Mouse (Mus musculus): Measurements from ENCODE around the gene 4930524B15Rik. TPM values are rescaled to one million over a fixed set of nuclear protein-coding genes. Genes with fewer than 3 reads are reported as not detected.
"Not testable (repeated sequence)": the region's sequence is repeated elsewhere in the genome, so short reads cannot be mapped to it uniquely, and the experiment has no call there.

4930524B15Rik gene
- total and polyA plus RNA-seq, 3 experiments, result not detected

GRCm38 (mm10) chr11:32001181-32001910 is 36.0 kb downstream of the 4930524B15Rik start:
- Histone ChIP-seq H3K4me1 (ENCODE audit: insufficient read depth, low read depth, low read length) (no peaks in the 10 kb centered on the region), H3K36me3 (replicated peaks) (no peaks in the 10 kb centered on the region), H3K27me3 (ENCODE audit: insufficient read depth, low read length) (peaks cover 9% of the 10 kb centered on the region), H3K4me3 (ENCODE audit: low read depth, low read length) (no peak overlapping the region), H3K9me3 (replicated peaks) (no peaks in the 10 kb centered on the region)
- TF ChIP-seq GATA1 (IDR thresholded peaks at IDR 0.05; ENCODE audit: borderline replicate concordance, low read length), result no peak
- no peak for TF ChIP-seq GATA2 (IDR thresholded peaks at IDR 0.05; ENCODE audit: borderline replicate concordance, low read depth, low read length)
- TF ChIP-seq POLR2AphosphoS5 (IDR thresholded peaks at IDR 0.05; ENCODE audit: insufficient replicate concordance, low read depth, low read length), result no peak
- no peak for TF ChIP-seq CTCF (IDR thresholded peaks at IDR 0.05; ENCODE audit: low read depth, low read length)
- TF ChIP-seq TAL1 (conservative IDR thresholded peaks at IDR 0.05; ENCODE audit: low read depth, low read length), result no peak
- DNase-seq (ENCODE audit: low spot score) (no peak), ATAC-seq (ENCODE audit: extremely low read depth, insufficient number of reproducible peaks, low FRiP score, poor library complexity, severe bottlenecking) (no peak)

DNA sequence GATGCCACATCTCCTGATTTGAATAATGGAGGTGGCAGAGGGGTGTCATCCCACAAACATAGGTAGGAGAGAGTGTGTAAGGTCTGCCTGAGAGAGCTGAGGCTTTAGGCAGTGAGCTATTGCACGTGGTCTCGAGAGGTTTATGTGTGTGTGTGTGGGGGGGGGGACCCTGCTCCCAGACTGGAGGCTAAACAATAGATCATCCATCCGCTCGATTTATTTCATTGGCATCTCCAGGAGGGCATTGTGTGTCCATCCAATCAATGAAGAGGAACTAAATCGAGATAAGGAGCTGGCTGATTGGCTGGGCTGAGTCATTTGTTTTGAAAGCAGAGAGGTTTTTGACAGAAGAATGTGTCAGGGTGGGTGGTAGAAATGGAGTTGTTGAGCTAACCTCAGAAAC is 37.3 kb downstream of the 4930524B15Rik start:
- TF ChIP-seq POLR2AphosphoS5 (IDR thresholded peaks at IDR 0.05; ENCODE audit: insufficient replicate concordance, low read depth, low read length) (no peak), GATA2 (IDR thresholded peaks at IDR 0.05; ENCODE audit: borderline replicate concordance, low read depth, low read length) (no peak), GATA1 (IDR thresholded peaks at IDR 0.05; ENCODE audit: borderline replicate concordance, low read length) (no peak), CTCF (IDR thresholded peaks at IDR 0.05; ENCODE audit: low read depth, low read length) (no peak), TAL1 (conservative IDR thresholded peaks at IDR 0.05; ENCODE audit: low read depth, low read length) (no peak)
- H3K27me3 ChIP-seq (ENCODE audit: insufficient read depth, low read length), result peaks cover 9% of the 10 kb centered on the region
- DNase-seq (ENCODE audit: low spot score) (no peak), ATAC-seq (ENCODE audit: extremely low read depth, insufficient number of reproducible peaks, low FRiP score, poor library complexity, severe bottlenecking) (no peak)
- no peaks in the 10 kb centered on the region for H3K4me1 ChIP-seq (ENCODE audit: insufficient read depth, low read depth, low read length)
- H3K36me3 ChIP-seq (replicated peaks), result no peaks in the 10 kb centered on the region
- no peaks in the 10 kb centered on the region for H3K9me3 ChIP-seq (replicated peaks)
- H3K4me3 ChIP-seq (ENCODE audit: low read depth, low read length), result no peak overlapping the region

DNA sequence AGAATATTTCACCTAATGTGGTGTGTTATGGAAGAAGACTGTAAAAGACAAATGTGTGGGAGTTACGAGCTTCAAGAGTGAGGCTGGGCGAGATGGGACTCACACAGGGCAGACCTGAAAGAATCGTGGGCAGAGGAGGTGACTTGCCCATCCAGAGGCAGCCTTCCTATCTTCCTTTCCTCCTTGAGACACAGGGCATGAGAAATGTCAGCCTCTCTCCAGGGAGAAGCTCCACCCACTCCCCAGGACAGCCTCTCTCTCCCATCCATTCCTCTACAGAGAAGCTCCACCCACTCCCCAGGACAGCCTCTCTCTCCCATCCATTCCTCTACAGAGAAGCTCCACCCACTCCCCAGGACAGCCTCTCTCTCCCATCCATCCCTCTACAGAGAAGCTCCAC is 42.7 kb downstream of the 4930524B15Rik start:
- ATAC-seq (ENCODE audit: extremely low read depth, insufficient number of reproducible peaks, low FRiP score, poor library complexity, severe bottlenecking); H3K4me3 ChIP-seq (ENCODE audit: low read depth, low read length); H3K9me3 ChIP-seq (replicated peaks); H3K36me3 ChIP-seq (replicated peaks); H3K4me1 ChIP-seq (ENCODE audit: insufficient read depth, low read depth, low read length); H3K27me3 ChIP-seq (ENCODE audit: insufficient read depth, low read length); DNase-seq (ENCODE audit: low spot score): not testable (repeated sequence)

GRCm38 (mm10) chr11:32008852-32009251 is 43.5 kb downstream of the 4930524B15Rik start:
- Histone ChIP-seq H3K4me1 (ENCODE audit: insufficient read depth, low read depth, low read length) (no peaks in the 10 kb centered on the region), H3K27me3 (ENCODE audit: insufficient read depth, low read length) (peaks cover 10% of the 10 kb centered on the region), H3K9me3 (replicated peaks) (no peaks in the 10 kb centered on the region), H3K4me3 (ENCODE audit: low read depth, low read length) (no peak overlapping the region), H3K36me3 (replicated peaks) (no peaks in the 10 kb centered on the region)
- TF ChIP-seq GATA2 (IDR thresholded peaks at IDR 0.05; ENCODE audit: borderline replicate concordance, low read depth, low read length) (no peak), TAL1 (conservative IDR thresholded peaks at IDR 0.05; ENCODE audit: low read depth, low read length) (no peak), CTCF (IDR thresholded peaks at IDR 0.05; ENCODE audit: low read depth, low read length) (no peak), POLR2AphosphoS5 (IDR thresholded peaks at IDR 0.05; ENCODE audit: insufficient replicate concordance, low read depth, low read length) (no peak), GATA1 (IDR thresholded peaks at IDR 0.05; ENCODE audit: borderline replicate concordance, low read length) (no peak)
- DNase-seq (ENCODE audit: low spot score) (no peak), ATAC-seq (ENCODE audit: extremely low read depth, insufficient number of reproducible peaks, low FRiP score, poor library complexity, severe bottlenecking) (no peak)

- Histone ChIP-seq H3K27me3 (ENCODE audit: insufficient read depth, low read length) (peaks cover 10% of the 10 kb centered on the region), H3K4me1 (ENCODE audit: insufficient read depth, low read depth, low read length) (no peaks in the 10 kb centered on the region), H3K4me3 (ENCODE audit: low read depth, low read length) (no peak overlapping the region), H3K36me3 (replicated peaks) (no peaks in the 10 kb centered on the region), H3K9me3 (replicated peaks) (no peaks in the 10 kb centered on the region)
- no peak for DNase-seq (ENCODE audit: low spot score)
- TF ChIP-seq GATA2 (IDR thresholded peaks at IDR 0.05; ENCODE audit: borderline replicate concordance, low read depth, low read length), result no peak
- TF ChIP-seq TAL1 (conservative IDR thresholded peaks at IDR 0.05; ENCODE audit: low read depth, low read length), result no peak
- TF ChIP-seq CTCF (IDR thresholded peaks at IDR 0.05; ENCODE audit: low read depth, low read length), result no peak
- no peak for TF ChIP-seq GATA1 (IDR thresholded peaks at IDR 0.05; ENCODE audit: borderline replicate concordance, low read length)
- no peak for TF ChIP-seq POLR2AphosphoS5 (IDR thresholded peaks at IDR 0.05; ENCODE audit: insufficient replicate concordance, low read depth, low read length)
- ATAC-seq (ENCODE audit: extremely low read depth, insufficient number of reproducible peaks, low FRiP score, poor library complexity, severe bottlenecking), result no peak
Observed at GRCm38 (mm10) chr11:32009961-32010662, 44.7 kb downstream of the 4930524B15Rik start.

GRCm38 (mm10) chr11:32010663-32010970 is 45.2 kb downstream of the 4930524B15Rik start:
- no peaks in the 10 kb centered on the region for H3K4me1 ChIP-seq (ENCODE audit: insufficient read depth, low read depth, low read length)
- peaks cover 9% of the 10 kb centered on the region for H3K27me3 ChIP-seq (ENCODE audit: insufficient read depth, low read length)
- no peak overlapping the region for H3K4me3 ChIP-seq (ENCODE audit: low read depth, low read length)
- TF ChIP-seq CTCF (IDR thresholded peaks at IDR 0.05; ENCODE audit: low read depth, low read length) (no peak), GATA1 (IDR thresholded peaks at IDR 0.05; ENCODE audit: borderline replicate concordance, low read length) (no peak), TAL1 (conservative IDR thresholded peaks at IDR 0.05; ENCODE audit: low read depth, low read length) (no peak), POLR2AphosphoS5 (IDR thresholded peaks at IDR 0.05; ENCODE audit: insufficient replicate concordance, low read depth, low read length) (no peak), GATA2 (IDR thresholded peaks at IDR 0.05; ENCODE audit: borderline replicate concordance, low read depth, low read length) (no peak)
- H3K9me3 ChIP-seq (replicated peaks), result no peaks in the 10 kb centered on the region
- ATAC-seq (ENCODE audit: extremely low read depth, insufficient number of reproducible peaks, low FRiP score, poor library complexity, severe bottlenecking) (no peak), DNase-seq (ENCODE audit: low spot score) (no peak)
- H3K36me3 ChIP-seq (replicated peaks), result no peaks in the 10 kb centered on the region

Measured in G1E (cell line).